Mouse (Mus musculus): ENCODE measurements at regions not wholly inside any gene's neighbourhood (a gene's known extent, or its start where the extent isn't known, plus 50 kb on each side); places are given as distances from the start of the nearest gene placed in this dataset.
A peak's percentile ranks its signal among the peaks of the same experiment; 100 is the strongest.

GRCm38 (mm10) chr7:136365318-136366211, 528.8 kb upstream of the Mgmt start:
- Histone ChIP-seq H3K79me2 (ENCODE audit: control insufficient read depth, insufficient read depth, low read length) (no peaks in the 10 kb centered on the region), H3K27ac (replicated peaks; ENCODE audit: insufficient read depth, low read depth, low read length) (no peak overlapping the region), H3K36me3 (ENCODE audit: control insufficient read depth, insufficient read depth, low read length) (no peaks in the 10 kb centered on the region), H3K4me3 (ENCODE audit: insufficient read depth, low read depth, low read length) (no peak overlapping the region), H3K4me1 (ENCODE audit: control insufficient read depth, insufficient read depth, low read length) (no peaks in the 10 kb centered on the region), H3K9ac (ENCODE audit: low read depth, low read length) (no peak overlapping the region), H3K27me3 (ENCODE audit: control insufficient read depth, insufficient read depth, low read length) (no peaks in the 10 kb centered on the region)
- TF ChIP-seq POLR2A (IDR thresholded peaks at IDR 0.05; ENCODE audit: extremely low read depth, insufficient read depth, low read length) (no peak), CTCF (IDR thresholded peaks at IDR 0.05; ENCODE audit: low read depth, low read length) (no peak)
- 67% methylated on average over 7 of the region's 7 CpGs for WGBS
- no peak for DNase-seq (ENCODE audit: extremely low read depth, low read depth, low spot score)

DNA sequence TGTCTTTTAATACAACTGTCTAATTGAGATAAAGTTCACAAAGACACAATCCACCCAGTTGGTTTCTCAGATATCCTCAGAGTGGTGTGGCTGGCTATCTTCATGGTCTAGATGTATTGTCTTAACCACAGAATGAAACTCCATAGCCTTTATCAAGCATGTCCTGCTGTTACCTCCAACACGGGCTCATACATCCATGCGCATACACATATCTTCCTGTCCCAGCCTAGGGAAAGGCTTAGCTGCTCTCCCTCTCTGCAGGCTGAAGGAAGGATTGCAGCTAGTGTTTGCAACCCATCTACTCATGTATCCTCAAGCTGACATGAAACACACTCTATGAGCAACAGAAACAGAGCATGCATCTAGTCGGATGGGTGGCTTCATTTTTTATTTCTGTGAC, 517.2 kb upstream of the Mgmt start:
- peaks cover 4% of the 10 kb centered on the region; the same call in 1 of the 2 replicates for H3K27me3 ChIP-seq (ENCODE audit: control insufficient read depth, insufficient read depth, low read length)
- WGBS: 78% methylated on average over 3 of the region's 3 CpGs
- no peak for DNase-seq (ENCODE audit: extremely low read depth, low read depth, low spot score)
- no peaks in the 10 kb centered on the region for H3K36me3 ChIP-seq (ENCODE audit: control insufficient read depth, insufficient read depth, low read length)
- TF ChIP-seq CTCF (IDR thresholded peaks at IDR 0.05; ENCODE audit: low read depth, low read length): no peak
- TF ChIP-seq POLR2A (IDR thresholded peaks at IDR 0.05; ENCODE audit: extremely low read depth, insufficient read depth, low read length): no peak
- H3K79me2 ChIP-seq (ENCODE audit: control insufficient read depth, insufficient read depth, low read length): no peaks in the 10 kb centered on the region
- H3K4me1 ChIP-seq (ENCODE audit: control insufficient read depth, insufficient read depth, low read length): no peaks in the 10 kb centered on the region
- H3K4me3 ChIP-seq (ENCODE audit: insufficient read depth, low read depth, low read length): no peak overlapping the region
- no peak overlapping the region for H3K9ac ChIP-seq (ENCODE audit: low read depth, low read length)
- no peak overlapping the region for H3K27ac ChIP-seq (replicated peaks; ENCODE audit: insufficient read depth, low read depth, low read length)

DNA sequence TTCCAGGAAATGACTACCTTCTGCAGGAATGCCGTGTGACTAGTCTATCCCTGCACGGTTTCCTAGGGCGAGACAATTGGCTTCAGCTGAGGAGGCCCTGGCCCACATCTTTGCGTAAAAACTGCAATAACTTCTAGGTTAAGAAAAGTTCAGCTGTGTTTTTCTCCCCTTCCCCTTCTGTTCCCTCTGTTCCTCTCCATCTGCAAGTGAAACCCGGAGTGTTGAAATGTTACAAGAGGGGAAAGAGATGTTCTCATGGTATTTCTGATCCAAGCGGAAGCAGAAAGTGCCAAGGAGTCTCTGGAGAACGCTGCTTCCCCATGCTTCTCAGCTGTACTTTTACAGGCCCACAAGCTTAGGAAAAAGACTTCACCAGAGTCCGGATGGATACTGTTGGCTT, 516.7 kb upstream of the Mgmt start:
- H3K27ac ChIP-seq (replicated peaks; ENCODE audit: insufficient read depth, low read depth, low read length): no peak overlapping the region
- no peak for TF ChIP-seq CTCF (IDR thresholded peaks at IDR 0.05; ENCODE audit: low read depth, low read length)
- no peak for TF ChIP-seq POLR2A (IDR thresholded peaks at IDR 0.05; ENCODE audit: extremely low read depth, insufficient read depth, low read length)
- no peak overlapping the region for H3K9ac ChIP-seq (ENCODE audit: low read depth, low read length)
- H3K4me3 ChIP-seq (ENCODE audit: insufficient read depth, low read depth, low read length): no peak overlapping the region
- peaks cover 4% of the 10 kb centered on the region; the same call in 1 of the 2 replicates for H3K27me3 ChIP-seq (ENCODE audit: control insufficient read depth, insufficient read depth, low read length)
- peak; percentile 30 for DNase-seq (ENCODE audit: extremely low read depth, low read depth, low spot score)
- no peaks in the 10 kb centered on the region for H3K79me2 ChIP-seq (ENCODE audit: control insufficient read depth, insufficient read depth, low read length)
- 67% methylated on average over 8 of the region's 8 CpGs for WGBS
- H3K4me1 ChIP-seq (ENCODE audit: control insufficient read depth, insufficient read depth, low read length): no peaks in the 10 kb centered on the region
- no peaks in the 10 kb centered on the region for H3K36me3 ChIP-seq (ENCODE audit: control insufficient read depth, insufficient read depth, low read length)

GRCm38 (mm10) chr7:136378321-136378720, 516.1 kb upstream of the Mgmt start:
- no peak for DNase-seq (ENCODE audit: extremely low read depth, low read depth, low spot score)
- no peak overlapping the region for H3K9ac ChIP-seq (ENCODE audit: low read depth, low read length)
- H3K27me3 ChIP-seq (ENCODE audit: control insufficient read depth, insufficient read depth, low read length): peaks cover 4% of the 10 kb centered on the region; the same call in 1 of the 2 replicates
- H3K36me3 ChIP-seq (ENCODE audit: control insufficient read depth, insufficient read depth, low read length): no peaks in the 10 kb centered on the region
- 42% methylated on average over 4 of the region's 4 CpGs for WGBS
- no peak overlapping the region for H3K4me3 ChIP-seq (ENCODE audit: insufficient read depth, low read depth, low read length)
- TF ChIP-seq CTCF (IDR thresholded peaks at IDR 0.05; ENCODE audit: low read depth, low read length): no peak
- TF ChIP-seq POLR2A (IDR thresholded peaks at IDR 0.05; ENCODE audit: extremely low read depth, insufficient read depth, low read length): no peak
- H3K27ac ChIP-seq (replicated peaks; ENCODE audit: insufficient read depth, low read depth, low read length): no peak overlapping the region
- H3K79me2 ChIP-seq (ENCODE audit: control insufficient read depth, insufficient read depth, low read length): no peaks in the 10 kb centered on the region
- no peaks in the 10 kb centered on the region for H3K4me1 ChIP-seq (ENCODE audit: control insufficient read depth, insufficient read depth, low read length)

DNA sequence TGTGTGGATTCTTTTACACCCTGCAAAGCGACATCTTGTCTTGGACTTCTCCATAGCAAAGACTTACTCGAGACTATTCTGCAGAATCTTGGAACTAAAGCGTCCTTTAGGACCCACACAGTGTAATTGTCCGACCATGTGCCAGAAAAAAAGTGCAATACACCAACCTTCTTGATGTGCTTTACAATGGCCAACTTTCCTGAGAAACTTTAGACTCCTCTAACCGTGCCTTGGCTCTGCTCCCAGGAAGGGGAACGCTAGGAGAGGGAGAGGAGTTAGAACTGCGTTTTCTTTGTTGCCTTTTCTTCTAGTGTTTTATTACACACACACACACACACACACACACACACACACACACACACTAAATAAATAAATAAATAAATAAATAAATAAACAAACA, 515.1 kb upstream of the Mgmt start:
- Histone ChIP-seq H3K9ac (ENCODE audit: low read depth, low read length) (no peak overlapping the region), H3K79me2 (ENCODE audit: control insufficient read depth, insufficient read depth, low read length) (no peaks in the 10 kb centered on the region), H3K4me1 (ENCODE audit: control insufficient read depth, insufficient read depth, low read length) (no peaks in the 10 kb centered on the region), H3K36me3 (ENCODE audit: control insufficient read depth, insufficient read depth, low read length) (no peaks in the 10 kb centered on the region), H3K4me3 (ENCODE audit: insufficient read depth, low read depth, low read length) (no peak overlapping the region), H3K27me3 (ENCODE audit: control insufficient read depth, insufficient read depth, low read length) (peaks cover 4% of the 10 kb centered on the region; the same call in 1 of the 2 replicates), H3K27ac (replicated peaks; ENCODE audit: insufficient read depth, low read depth, low read length) (no peak overlapping the region)
- 62% methylated on average over 7 of the region's 7 CpGs for whole genome bisulfite sequencing
- DNase-seq (ENCODE audit: extremely low read depth, low read depth, low spot score): peak; percentile 22
- TF ChIP-seq POLR2A (IDR thresholded peaks at IDR 0.05; ENCODE audit: extremely low read depth, insufficient read depth, low read length) (no peak), CTCF (IDR thresholded peaks at IDR 0.05; ENCODE audit: low read depth, low read length) (no peak)

- no peak overlapping the region for H3K9ac ChIP-seq (ENCODE audit: low read depth, low read length)
- peaks cover 4% of the 10 kb centered on the region; the same call in 1 of the 2 replicates for H3K27me3 ChIP-seq (ENCODE audit: control insufficient read depth, insufficient read depth, low read length)
- H3K4me1 ChIP-seq (ENCODE audit: control insufficient read depth, insufficient read depth, low read length): no peaks in the 10 kb centered on the region
- no peak overlapping the region for H3K27ac ChIP-seq (replicated peaks; ENCODE audit: insufficient read depth, low read depth, low read length)
- H3K79me2 ChIP-seq (ENCODE audit: control insufficient read depth, insufficient read depth, low read length): no peaks in the 10 kb centered on the region
- H3K36me3 ChIP-seq (ENCODE audit: control insufficient read depth, insufficient read depth, low read length): no peaks in the 10 kb centered on the region
- TF ChIP-seq CTCF (IDR thresholded peaks at IDR 0.05; ENCODE audit: low read depth, low read length): no peak
- no peak for TF ChIP-seq POLR2A (IDR thresholded peaks at IDR 0.05; ENCODE audit: extremely low read depth, insufficient read depth, low read length)
- DNase-seq (ENCODE audit: extremely low read depth, low read depth, low spot score): peak; percentile 50
- 31% methylated on average over 3 of the region's 3 CpGs for WGBS
- no peak overlapping the region for H3K4me3 ChIP-seq (ENCODE audit: insufficient read depth, low read depth, low read length)
These were observed 514.7 kb upstream of the Mgmt start for GRCm38 (mm10) chr7:136379741-136380140.
